Mouse (Mus musculus) erythroblast, embryonic 14.5 days (primary cell): ENCODE data around the gene Ddx39.

Experiments
- GATA1 ChIP-seq: IDR thresholded peaks from 2 replicates; pipeline ENCODE4 v1.6.1; 2012; ENCODE audit warnings: low read length, inconsistent platforms, mixed read lengths
- TAL1 ChIP-seq: IDR thresholded peaks from 3 replicates; pipeline ENCODE4 v1.6.1; 2012; ENCODE audit warnings: low read length, inconsistent platforms, mixed read lengths

DNA sequence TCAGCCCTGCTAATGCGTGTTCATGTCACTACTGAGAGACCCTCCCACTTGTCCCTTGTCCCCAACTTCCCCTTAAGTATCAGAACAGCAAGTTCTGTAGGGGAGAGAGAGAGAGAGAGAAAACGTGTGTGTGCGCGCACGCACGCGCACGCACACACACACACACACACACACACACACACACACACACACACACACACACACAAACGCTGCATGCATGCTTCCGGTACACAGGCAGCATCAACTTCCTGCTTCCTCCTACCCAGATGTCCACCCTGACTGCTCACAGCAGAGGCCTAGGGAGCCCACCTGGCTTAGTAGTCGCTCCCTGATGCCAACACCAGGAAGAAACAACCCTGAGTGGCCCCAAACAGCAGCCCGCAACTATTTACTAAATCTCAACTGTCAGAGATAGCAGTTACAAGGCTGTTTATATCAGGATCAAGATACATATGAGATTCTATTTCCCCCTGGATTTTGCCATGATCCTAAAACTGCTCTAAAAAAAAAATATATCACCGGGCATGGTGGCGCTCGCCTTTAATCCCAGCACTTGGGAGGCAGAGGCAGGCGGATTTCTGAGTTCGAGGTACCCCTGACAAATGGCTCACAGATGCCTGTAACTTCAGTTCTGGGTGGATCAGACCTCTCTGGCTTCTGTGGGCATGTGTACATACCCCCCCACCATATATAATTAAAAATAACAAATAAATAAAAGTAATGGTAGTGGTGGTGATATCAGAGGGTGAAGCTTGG lies 19.4 kb upstream of the Ddx39 start:
- TF ChIP-seq GATA1 (no peak), TAL1 (no peak)
